Mouse (Mus musculus): ENCODE data around the gene Nme7.

GRCm38 (mm10) chr1:164426227-164426626 is 122.3 kb downstream of the Nme7 start:
- TF ChIP-seq CTCF (IDR thresholded peaks at IDR 0.05; ENCODE audit: extremely low read depth, insufficient read depth, low read length) (no peak), POLR2A (IDR thresholded peaks at IDR 0.05; ENCODE audit: extremely low read depth, insufficient read depth, low read length) (no peak)
